Mouse (Mus musculus) monocyte, adult 5-6 weeks (primary cell): Measurements from ENCODE around the gene Hfm1. TPM values are rescaled to one million over a fixed set of nuclear protein-coding genes. Genes with fewer than 3 reads are reported as not detected.
A peak's percentile ranks its signal among the peaks of the same experiment; 100 is the strongest.

Experiments used
- ATAC-seq: fragments of 153-309, 156-312 bp; replicated peaks from 2 replicates; pipeline ENCODE4 v1.8.0; 2017; ENCODE audit warnings: mild to moderate bottlenecking; ENCODE audit not compliant: low TSS enrichment, insufficient number of reproducible peaks, severe bottlenecking, poor library complexity, low FRiP score
- total RNA-seq: library from RNA; stranded (forward); fragments of 200-1000, 200-491, 200-594 nt; gene quantifications from 3 replicates; pipeline ENCODE4 v1.2.3, GENCODE M21; 2017

Gene Hfm1
- total RNA-seq, 1 experiment from 2014 or later, result 0.19 TPM

- peak; percentile 71; the same call in 1 of the 2 replicates for ATAC-seq
Measured at GRCm38 (mm10) chr5:106860415-106860814, 65.7 kb downstream of the Hfm1 start.

DNA sequence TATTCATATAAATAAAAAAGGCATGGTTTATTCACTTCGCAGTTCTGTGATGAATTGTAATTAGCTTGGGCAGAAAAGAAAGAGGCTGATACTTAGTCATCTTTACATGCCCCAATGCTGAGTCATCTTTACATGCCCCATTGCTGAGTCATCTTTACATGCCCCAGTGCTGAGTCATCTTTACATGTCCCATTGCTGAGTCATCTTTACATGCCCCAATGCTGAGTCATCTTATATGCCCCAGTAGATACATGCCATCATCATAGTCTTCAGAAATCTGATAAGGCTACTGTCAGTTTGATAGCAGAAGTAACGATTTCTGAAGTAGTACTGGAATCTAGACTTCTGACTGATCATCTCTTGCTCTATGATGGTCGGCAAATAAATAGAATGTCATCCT, 72.8 kb downstream of the Hfm1 start:
- ATAC-seq, result no peak

- ATAC-seq, result no peak
Measured at GRCm38 (mm10) chr5:106847045-106847444, 79.1 kb downstream of the Hfm1 start.

- ATAC-seq, result no peak
Measured at GRCm38 (mm10) chr5:106843906-106844305, 82.2 kb downstream of the Hfm1 start.

DNA sequence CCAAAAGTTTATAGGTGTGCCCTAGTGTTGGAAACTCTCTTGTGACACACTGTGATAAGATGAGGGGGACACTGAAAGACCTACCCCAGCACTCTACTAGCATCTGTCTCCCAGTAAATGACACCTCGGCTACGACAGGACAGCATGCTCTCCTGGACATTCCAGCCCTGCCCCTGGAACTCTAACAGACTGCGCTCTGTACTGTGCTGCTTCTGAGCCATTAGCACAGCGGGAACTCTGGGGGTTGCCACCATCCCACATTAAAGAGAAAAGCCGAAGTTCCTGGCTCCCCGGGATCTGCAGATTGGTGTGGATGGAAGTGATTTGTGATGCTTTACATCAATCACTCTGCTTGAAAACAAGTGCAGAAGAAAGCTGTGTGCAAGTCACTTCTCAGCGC, 93.1 kb downstream of the Hfm1 start:
- ATAC-seq, result no peak

DNA sequence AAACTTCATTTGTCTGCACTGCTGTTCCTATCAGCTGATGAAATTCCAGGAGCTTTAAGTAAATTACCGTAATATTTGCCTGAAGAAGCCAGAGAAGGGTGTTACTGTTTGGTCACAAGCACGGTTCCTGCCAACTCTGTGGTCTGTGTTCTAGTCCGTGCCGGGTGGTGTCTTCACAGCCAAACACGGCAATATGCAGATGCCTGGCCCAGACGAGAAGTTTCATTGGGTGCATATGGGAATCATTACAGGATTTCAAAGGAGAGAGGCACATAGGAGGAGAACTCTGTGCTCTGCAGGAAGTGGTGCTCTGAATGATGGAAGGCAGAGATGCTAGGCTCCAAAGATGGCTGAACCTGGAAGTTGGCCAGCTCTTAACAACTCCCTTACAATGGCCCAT, 94.7 kb downstream of the Hfm1 start:
- ATAC-seq, result no peak

DNA sequence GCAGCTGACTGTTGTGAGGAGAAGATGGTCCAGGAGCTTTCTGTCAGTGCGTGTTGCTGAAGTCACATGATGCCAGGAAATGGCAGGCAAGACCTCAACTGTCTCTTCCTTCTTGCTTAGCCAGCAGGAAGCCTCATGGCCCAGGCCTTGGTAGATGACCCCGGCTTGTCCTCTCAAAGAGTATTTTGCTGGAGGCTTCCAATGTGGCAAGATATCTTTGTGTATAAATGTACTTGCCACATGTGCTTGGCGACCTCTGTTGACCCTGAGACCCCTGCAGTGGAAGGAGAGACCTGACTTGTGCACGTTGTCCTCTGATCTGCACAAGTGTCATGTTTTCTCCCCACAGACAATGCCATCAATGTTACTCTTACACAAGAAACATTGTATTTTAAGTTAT, 95.3 kb downstream of the Hfm1 start:
- no peak for ATAC-seq

DNA sequence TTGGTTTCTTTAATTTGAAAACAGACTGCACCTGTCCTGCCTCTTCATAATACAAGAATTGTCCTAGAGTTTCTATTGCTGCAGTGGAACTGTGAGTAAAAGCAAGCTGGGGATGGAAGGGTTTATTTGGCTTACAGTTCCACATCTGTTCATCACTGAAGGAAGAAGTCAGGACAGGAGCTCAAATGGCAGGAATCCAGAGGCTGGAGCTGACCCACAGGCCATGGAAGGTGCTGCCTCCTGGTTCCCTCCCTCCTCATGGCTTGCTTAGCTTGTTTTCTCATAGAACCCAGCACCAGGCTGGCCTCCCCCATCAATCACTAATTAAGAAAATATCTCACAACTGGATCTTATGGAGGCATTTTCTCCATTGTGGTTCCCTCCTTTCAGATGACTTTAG, 99.4 kb downstream of the Hfm1 start:
- ATAC-seq, result no peak

GRCm38 (mm10) chr5:106826044-106826443, 100.1 kb downstream of the Hfm1 start:
- ATAC-seq, result no peak

- peak; percentile 52 for ATAC-seq
Measured at GRCm38 (mm10) chr5:106825301-106825853, 100.7 kb downstream of the Hfm1 start.

- ATAC-seq, result no peak
Measured at GRCm38 (mm10) chr5:106824716-106825115, 101.4 kb downstream of the Hfm1 start.

DNA sequence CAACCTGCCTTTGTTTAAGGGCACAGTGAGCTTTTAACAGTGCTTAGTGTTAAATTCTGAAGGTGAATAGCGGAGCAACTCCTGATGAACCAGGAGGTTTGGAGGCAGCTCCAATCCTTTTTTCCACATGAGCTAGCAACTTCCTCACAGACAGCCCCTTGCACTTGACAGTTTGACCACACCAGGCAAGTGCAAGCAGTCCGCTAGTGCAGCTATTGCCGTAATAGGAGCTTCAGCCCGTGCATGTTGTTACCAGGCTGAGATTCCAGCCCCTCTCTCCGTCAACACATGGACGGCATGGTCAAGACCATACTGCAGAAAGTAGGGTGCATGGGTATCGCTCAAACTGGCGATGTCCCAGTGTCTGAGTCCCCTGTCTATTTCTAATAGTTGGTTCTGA, 106.5 kb downstream of the Hfm1 start:
- no peak for ATAC-seq

DNA sequence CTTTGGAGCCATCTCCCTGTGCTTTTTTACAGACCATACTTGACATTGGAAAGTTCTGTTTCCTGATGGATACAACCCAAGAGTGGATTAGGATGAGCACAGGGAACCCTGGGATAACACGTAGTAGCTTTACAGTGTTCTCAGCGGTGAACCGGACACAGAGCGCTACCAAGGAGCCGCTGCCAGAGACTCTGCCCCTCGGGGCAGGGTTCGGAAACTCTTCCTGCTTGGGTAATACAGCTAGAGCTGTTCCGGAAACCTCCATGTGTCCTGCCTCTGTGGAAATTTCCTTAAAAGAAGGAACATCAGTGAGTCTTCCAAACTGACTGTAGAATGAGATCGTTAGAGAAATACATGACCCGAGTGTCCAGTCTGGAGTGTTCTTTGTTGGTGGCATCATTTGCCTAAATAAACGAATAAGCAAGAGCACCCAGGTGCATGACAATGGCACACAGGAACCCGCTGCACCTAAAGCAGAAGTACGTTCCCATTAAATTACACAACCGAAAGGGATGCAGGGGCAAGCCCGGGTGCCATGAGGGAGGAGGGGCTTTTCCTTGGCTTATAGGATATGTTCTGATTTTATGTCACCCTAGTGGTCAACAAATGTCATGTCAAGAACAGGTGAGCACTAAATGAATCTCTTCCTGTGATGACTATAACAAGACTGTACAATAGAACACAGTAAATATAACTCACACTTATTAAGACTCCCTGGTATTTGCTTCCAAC, 110.0 kb downstream of the Hfm1 start:
- ATAC-seq, result no peak

- ATAC-seq, result no peak
Measured at GRCm38 (mm10) chr5:106814611-106815010, 111.5 kb downstream of the Hfm1 start.

GRCm38 (mm10) chr5:106803094-106803493, 123.0 kb downstream of the Hfm1 start:
- ATAC-seq, result peak; percentile 40; the same call in 1 of the 2 replicates

DNA sequence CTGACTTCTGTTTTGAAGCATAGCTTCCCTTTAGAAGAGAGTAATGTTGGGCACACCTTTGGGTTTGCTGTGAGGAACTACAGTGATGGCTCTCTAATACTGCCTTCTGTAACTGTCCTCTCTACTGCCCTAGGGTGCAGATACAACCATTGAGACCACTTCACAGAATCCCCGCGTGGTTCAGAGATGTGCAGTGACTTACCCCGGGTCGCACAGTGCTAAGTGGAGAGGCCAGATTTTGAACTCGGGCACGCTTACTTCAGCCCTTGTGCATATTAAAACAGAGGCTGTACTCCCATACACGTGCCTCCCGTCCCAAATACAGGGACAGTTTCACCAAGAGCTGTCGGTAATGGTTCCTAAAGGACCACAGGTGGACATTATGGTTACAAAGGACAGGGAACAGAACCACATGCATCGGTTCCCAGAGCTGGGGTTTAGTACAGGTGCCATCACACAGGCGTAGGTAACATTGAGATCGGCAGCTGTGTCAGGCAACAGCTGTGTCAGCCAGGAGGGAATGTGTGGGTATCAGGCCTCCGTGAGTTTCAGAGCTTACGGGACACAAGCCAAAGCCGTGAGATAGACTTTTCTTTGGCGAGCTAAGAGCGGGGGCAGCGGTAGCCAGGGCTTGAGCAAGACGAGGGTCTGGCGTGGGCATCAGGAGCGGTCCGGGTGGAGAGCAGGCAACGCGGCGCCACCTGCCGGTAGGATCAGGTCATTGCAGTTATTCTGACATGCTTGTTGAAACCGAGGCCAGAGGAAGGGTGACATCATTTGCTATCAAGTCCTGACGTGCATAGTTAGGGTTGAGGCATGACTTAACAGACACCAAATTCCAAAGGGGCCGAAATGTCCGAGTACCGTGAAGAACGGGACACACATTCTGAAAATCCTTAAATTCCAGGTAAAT, 124.0 kb downstream of the Hfm1 start:
- peak; percentile 89 for ATAC-seq

DNA sequence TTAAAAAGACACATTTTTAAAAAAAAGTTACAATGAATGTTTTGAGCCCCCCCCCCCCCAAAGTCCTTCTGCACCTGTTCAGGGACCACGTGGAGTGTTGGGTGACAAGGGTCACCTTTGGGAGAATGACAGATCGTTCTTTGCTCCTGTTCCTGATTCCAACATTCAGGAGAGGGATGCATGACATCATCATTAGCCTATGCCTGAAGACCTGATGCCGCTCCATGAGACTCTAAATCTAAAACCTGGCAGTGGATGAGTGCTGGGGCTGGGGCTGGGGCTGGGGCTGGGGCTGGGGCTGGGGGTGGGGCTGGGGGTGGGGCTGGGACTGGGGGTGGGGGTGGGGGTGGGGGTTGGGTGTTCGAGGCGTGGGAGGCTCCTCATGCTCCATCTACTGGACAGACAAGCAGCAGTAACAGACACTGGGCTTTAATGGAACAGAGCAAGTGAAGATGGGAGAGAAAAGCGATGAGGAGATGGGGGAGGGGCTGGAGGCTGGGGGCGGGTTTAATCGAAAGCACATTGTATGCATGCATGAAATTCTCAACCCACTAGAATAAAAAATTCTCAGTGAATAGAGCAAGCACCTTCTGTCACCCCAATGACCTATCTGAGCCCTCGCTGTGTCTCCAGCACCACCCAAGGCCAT, 124.8 kb downstream of the Hfm1 start:
- no peak for ATAC-seq

DNA sequence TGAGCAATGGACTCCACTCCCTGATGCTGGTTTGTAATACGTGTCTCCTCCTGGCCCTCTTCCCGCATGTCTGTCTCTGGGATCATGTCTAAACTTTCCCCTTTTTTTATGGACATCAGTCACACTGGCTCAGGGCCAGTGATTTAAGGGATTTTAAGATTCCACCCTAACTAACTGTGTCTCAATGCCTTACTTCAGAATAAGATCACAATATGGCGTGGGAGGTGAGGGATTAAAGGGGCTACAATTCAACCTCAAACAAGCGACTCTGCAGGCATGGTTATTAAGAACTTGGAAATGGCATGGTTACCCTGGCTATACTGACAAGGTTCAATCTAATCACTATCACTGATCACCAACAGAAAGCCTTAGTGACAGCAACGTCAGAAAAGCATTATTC, 128.2 kb downstream of the Hfm1 start:
- no peak for ATAC-seq

DNA sequence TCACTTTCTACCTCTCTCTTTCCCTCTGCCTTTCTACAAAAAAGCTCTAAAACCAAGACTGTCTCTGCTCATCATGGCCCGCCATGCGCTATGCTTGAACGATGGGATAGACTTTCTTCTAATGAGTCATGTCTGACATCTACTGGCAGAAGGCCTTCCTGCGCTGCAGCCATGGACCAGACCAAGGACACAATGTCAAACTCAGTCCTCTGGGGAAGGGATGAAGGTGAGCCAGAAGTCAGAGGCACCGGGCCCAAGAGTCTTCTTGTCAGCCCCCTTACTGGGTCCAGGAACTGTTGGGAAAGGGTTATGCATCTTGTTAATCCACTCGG, 134.9 kb downstream of the Hfm1 start:
- ATAC-seq, result no peak
